Mouse (Mus musculus) liver, embryonic 14.5 days (tissue): ENCODE results near the gene Shld1. TPM values are rescaled to one million over a fixed set of nuclear protein-coding genes. Genes with fewer than 3 reads are reported as not detected.

Source experiments
- ATAC-seq: fragments of 200-750 bp; cut with Nextera tagmentation; 2 replicates; pipeline ENCODE4 v1.8.0; 2017; ENCODE audit warnings: moderate number of reproducible peaks, mild to moderate bottlenecking, moderate library complexity; ENCODE audit not compliant: insufficient read depth
- DNase-seq, 3 experiments: peaks; one replicate each; pipeline ENCODE4 v3.0.0-alpha.2; 2012 to 2013; ENCODE audit warnings: low read depth in 3 of 3, low spot score in 3 of 3
- H3K27ac ChIP-seq: fragments of 300-500 bp; sonication (generic); 2 replicates; pipeline ENCODE4 v1.5.1; 2014; ENCODE audit warnings: moderate library complexity, mild to moderate bottlenecking, control low read depth, inconsistent platforms
- H3K27me3 ChIP-seq: fragments of 300-500 bp; sonication (generic); 2 replicates; pipeline ENCODE4 v1.6.1; 2014; ENCODE audit warnings: mild to moderate bottlenecking, low read length, moderate library complexity; ENCODE audit not compliant: control insufficient read depth, insufficient read depth
- H3K36me3 ChIP-seq: fragments of 300-500 bp; sonication (generic); replicated peaks from 2 replicates; pipeline ENCODE4 v1.6.1; 2014; ENCODE audit warnings: low read depth; ENCODE audit not compliant: control insufficient read depth, insufficient read depth
- H3K4me1 ChIP-seq, 2 experiments: fragments of 200-500 bp in 1 of 2; fragments of 300-500 bp in 1 of 2; sonication (generic) in 1 of 2; replicated peaks; 2 replicates each; pipeline ENCODE4 v1.6.1; 2012 to 2014; ENCODE audit warnings: antibody characterized with exemption in 1 of 2, inconsistent platforms in 1 of 2, low read length in 1 of 2; ENCODE audit not compliant: control insufficient read depth in 2 of 2, insufficient read depth in 2 of 2
- H3K4me2 ChIP-seq: fragments of 300-500 bp; sonication (generic); 2 replicates; pipeline ENCODE4 v1.6.1; 2014; ENCODE audit warnings: low read depth, mild to moderate bottlenecking, control low read depth, moderate library complexity
- H3K4me3 ChIP-seq, 2 experiments: fragments of 200-500 bp in 1 of 2; fragments of 300-500 bp in 1 of 2; sonication (generic) in 1 of 2; 2 replicates each; pipeline ENCODE4 v1.5.1; 2012 to 2014; ENCODE audit warnings: low read depth in 2 of 2, low read length in 2 of 2, mild to moderate bottlenecking in 2 of 2, control low read depth in 1 of 2, inconsistent platforms in 1 of 2, moderate library complexity in 1 of 2; ENCODE audit not compliant: insufficient read depth in 1 of 2
- H3K9ac ChIP-seq: fragments of 300-500 bp; sonication (generic); replicated peaks from 2 replicates; pipeline ENCODE4 v1.6.1; 2014; ENCODE audit warnings: mild to moderate bottlenecking, control low read depth, moderate library complexity
- H3K9me3 ChIP-seq: fragments of 300-500 bp; sonication (generic); 2 replicates; pipeline ENCODE4 v1.6.1; 2016; ENCODE audit warnings: low read length, mixed read lengths; ENCODE audit not compliant: control insufficient read depth
- CTCF ChIP-seq: IDR thresholded peaks from 2 replicates; pipeline ENCODE4 v1.5.1; 2016; ENCODE audit warnings: antibody characterized with exemption, low read depth, control low read depth
- EP300 ChIP-seq: IDR thresholded peaks from 2 replicates; pipeline ENCODE4 v1.6.1; 2016; ENCODE audit warnings: antibody characterized with exemption, low read depth
- WGBS: fragments of 180-500 bp; shearing (Covaris S2); extraction: QIAGEN DNeasy Blood & Tissue Kit; methylation state at CpG from one replicate; pipeline ENCODE4 v1.1.7; 2014; ENCODE audit not compliant: insufficient replicate concordance; 5-methylcytosine and 5-hydroxymethylcytosine counted together
- polyA plus RNA-seq, 2 experiments: library from polyadenylated mRNA; depleted of rRNA in 1 of 2; stranded (reverse) in 1 of 2; unstranded in 1 of 2; fragments of >200 nt; fragmentation: Nextera tagmentation in 1 of 2; extraction: Ambion mirVana in 1 of 2; gene quantifications; 2 replicates each; pipeline versions ENCODE4 v1.2.1 to v1.2.3; 2012 to 2014

The Shld1 gene
- polyA plus RNA-seq, 2 experiments, result 6.3 to 10.1 TPM

DNA sequence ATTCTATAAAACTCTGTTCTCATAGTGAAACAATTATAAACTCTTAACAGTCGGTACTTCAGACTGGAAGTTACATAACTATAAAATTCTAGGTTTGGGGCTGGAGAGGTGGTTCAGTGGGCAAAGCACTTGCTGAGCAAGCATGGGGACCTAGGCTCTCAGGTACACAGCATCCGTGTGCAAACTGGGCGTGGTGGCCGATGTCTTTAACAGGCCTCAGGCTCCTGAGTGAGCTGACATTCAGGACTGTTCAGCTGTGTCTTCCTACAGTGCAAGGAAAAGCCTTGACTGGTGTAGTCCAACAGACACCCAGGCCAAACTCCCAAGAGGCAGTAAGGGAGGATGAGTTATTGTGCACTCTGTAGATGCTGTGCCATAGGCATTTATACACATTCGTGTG, 10.5 kb downstream of the Shld1 start:
- Histone ChIP-seq H3K27ac (peak overlapping the region; percentile 60), H3K9me3 (no peaks in the 10 kb centered on the region), H3K4me1 (peaks cover 49 to 59% of the 10 kb centered on the region in 2 experiments), H3K4me2 (peak overlapping the region; percentile 31), H3K4me3 (no peak overlapping the region), H3K9ac (peak overlapping the region; percentile 38), H3K36me3 (no peaks in the 10 kb centered on the region), H3K27me3 (no peaks in the 10 kb centered on the region)
- ATAC-seq (no peak), DNase-seq (no peak)
- no peak for TF ChIP-seq CTCF
- no peak for TF ChIP-seq EP300
- 62% methylated on average over 5 of the region's 5 CpGs for WGBS

DNA sequence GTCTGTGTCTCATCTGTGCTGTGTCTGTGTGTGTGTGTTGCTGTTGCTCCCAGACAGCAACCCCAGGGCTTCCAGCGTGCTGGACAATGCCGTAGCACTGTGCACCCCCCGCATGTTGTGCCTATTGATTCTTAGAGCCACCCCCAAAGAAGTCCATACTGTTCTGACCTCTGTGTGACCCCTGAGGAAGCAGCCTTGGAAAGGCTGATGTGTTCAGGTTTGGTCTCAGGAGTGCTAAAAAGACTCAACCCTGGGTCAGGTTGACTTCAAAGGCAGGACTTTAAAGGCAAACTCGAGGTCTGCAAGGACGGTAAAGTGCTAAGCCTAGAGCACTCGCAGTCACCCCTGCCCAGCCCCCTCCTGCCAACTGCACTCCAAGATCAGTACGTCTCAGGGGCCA, 11.0 kb downstream of the Shld1 start:
- no peaks in the 10 kb centered on the region for H3K27me3 ChIP-seq
- H3K9ac ChIP-seq, result peak overlapping the region; percentile 38
- H3K4me3 ChIP-seq, result no peak overlapping the region
- no peaks in the 10 kb centered on the region for H3K9me3 ChIP-seq
- H3K4me1 ChIP-seq, result peaks cover 44 to 55% of the 10 kb centered on the region in 2 experiments
- 80% methylated on average over 7 of the region's 7 CpGs for whole genome bisulfite sequencing
- H3K4me2 ChIP-seq, result peak overlapping the region; percentile 31
- TF ChIP-seq CTCF (no peak), EP300 (no peak)
- peak overlapping the region; percentile 60 for H3K27ac ChIP-seq
- DNase-seq, result no peak
- ATAC-seq, result no peak
- H3K36me3 ChIP-seq, result no peaks in the 10 kb centered on the region

- DNase-seq, result no peak
- H3K4me1 ChIP-seq, result peaks cover 37 to 48% of the 10 kb centered on the region in 2 experiments
- TF ChIP-seq CTCF (no peak), EP300 (no peak)
- no peak overlapping the region for H3K9ac ChIP-seq
- no peaks in the 10 kb centered on the region for H3K36me3 ChIP-seq
- H3K9me3 ChIP-seq, result no peaks in the 10 kb centered on the region
- no peak overlapping the region for H3K4me2 ChIP-seq
- H3K27ac ChIP-seq, result no peak overlapping the region
- H3K4me3 ChIP-seq, result no peak overlapping the region
- WGBS, result 71% methylated on average over 6 of the region's 6 CpGs
- H3K27me3 ChIP-seq, result no peaks in the 10 kb centered on the region
- no peak for ATAC-seq
Measured at GRCm38 (mm10) chr2:132698420-132698819, 11.7 kb downstream of the Shld1 start.

DNA sequence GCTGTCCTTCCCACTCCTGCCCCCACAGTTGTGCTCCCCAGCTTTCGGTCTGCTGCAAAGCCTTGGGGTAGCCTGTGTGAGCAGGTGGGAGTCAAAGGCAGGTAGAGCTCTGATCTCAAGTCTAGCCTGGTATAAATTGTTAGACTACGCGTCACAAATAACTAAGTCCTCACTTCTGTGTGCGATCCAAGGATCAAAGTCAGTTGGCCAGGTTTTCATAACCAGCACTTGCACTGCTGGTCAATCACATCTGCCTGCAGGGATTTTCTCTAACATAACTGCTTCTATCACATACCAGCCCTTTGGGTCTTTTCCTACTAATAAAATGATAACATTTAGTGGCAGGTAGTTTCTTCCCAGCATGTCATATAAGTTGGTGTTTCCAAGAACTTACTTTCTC, 14.2 kb downstream of the Shld1 start:
- no peak overlapping the region for H3K9ac ChIP-seq
- 85% methylated on average over 4 of the region's 4 CpGs for WGBS
- H3K27me3 ChIP-seq, result no peaks in the 10 kb centered on the region
- ATAC-seq, result no peak
- H3K9me3 ChIP-seq, result no peaks in the 10 kb centered on the region
- no peak overlapping the region for H3K4me2 ChIP-seq
- no peak overlapping the region for H3K4me3 ChIP-seq
- no peaks in the 10 kb centered on the region for H3K36me3 ChIP-seq
- TF ChIP-seq EP300, result no peak
- no peak for TF ChIP-seq CTCF
- no peak for DNase-seq
- H3K27ac ChIP-seq, result no peak overlapping the region
- H3K4me1 ChIP-seq, result peaks cover 18 to 25% of the 10 kb centered on the region in 2 experiments

DNA sequence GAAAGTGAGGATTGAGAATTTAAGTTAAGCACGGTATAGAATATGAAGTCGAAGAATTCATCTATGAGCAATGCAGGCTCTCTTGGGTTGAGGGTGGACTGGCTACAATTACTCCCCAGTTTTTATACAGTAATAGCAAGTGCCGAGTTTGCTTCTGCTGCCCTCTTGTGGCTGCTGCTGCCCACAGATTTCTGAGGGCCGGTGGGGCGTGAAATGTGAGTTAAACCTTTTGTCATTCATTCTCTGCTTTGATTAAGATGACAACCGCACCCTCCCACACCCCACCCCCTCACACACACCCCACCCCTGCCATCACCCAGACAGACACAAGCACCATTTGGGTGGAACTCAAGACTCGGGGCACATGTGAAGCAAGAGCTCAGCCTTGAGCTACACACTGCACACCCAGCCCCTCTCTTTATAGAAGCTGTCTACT, 14.7 kb downstream of the Shld1 start:
- Histone ChIP-seq H3K9me3 (no peaks in the 10 kb centered on the region), H3K4me3 (no peak overlapping the region), H3K9ac (no peak overlapping the region), H3K36me3 (no peaks in the 10 kb centered on the region), H3K4me1 (peaks cover 15 to 23% of the 10 kb centered on the region in 2 experiments), H3K4me2 (no peak overlapping the region), H3K27ac (no peak overlapping the region), H3K27me3 (no peaks in the 10 kb centered on the region)
- peak; percentile 44; the same call in 1 of the 2 replicates for ATAC-seq
- 15% methylated on average over 7 of the region's 7 CpGs for WGBS
- DNase-seq, result no peak
- TF ChIP-seq CTCF (peak; percentile 91), EP300 (no peak)
